Mouse (Mus musculus) cerebellum, adult 2 months (tissue): Measurements from ENCODE around the gene Cpne5.

Experiments used
- CTCF ChIP-seq: fragments of 200-500 bp; IDR thresholded peaks from 2 replicates; pipeline ENCODE4 v1.5.1; 2011; ENCODE audit warnings: low read depth, mild to moderate bottlenecking, control low read depth, low read length, moderate library complexity, borderline replicate concordance; ENCODE audit not compliant: insufficient read depth
- POLR2A ChIP-seq: fragments of 200-500 bp; IDR thresholded peaks from 2 replicates; pipeline ENCODE4 v1.6.1; 2011; ENCODE audit warnings: low read length, control low read depth, borderline replicate concordance; ENCODE audit not compliant: insufficient read depth

GRCm38 (mm10) chr17:29188989-29189388 is 49.0 kb downstream of the Cpne5 start:
- TF ChIP-seq POLR2A: no peak
- no peak for TF ChIP-seq CTCF
